Mouse (Mus musculus): ENCODE data around the gene Pdzd2.
A peak's percentile ranks its signal among the peaks of the same experiment; 100 is the strongest.
"Not testable (repeated sequence)": the region's sequence is repeated elsewhere in the genome, so short reads cannot be mapped to it uniquely, and the experiment has no call there.

Gene Pdzd2

GRCm38 (mm10) chr15:12375641-12376311, 363.9 kb downstream of the Pdzd2 start:
- peak; percentile 48 for DNase-seq (ENCODE audit: low spot score)

GRCm38 (mm10) chr15:12374916-12375315, 364.8 kb downstream of the Pdzd2 start:
- DNase-seq (ENCODE audit: low spot score), result no peak

- no peak for DNase-seq (ENCODE audit: low spot score)
Measured at GRCm38 (mm10) chr15:12373918-12374317, 365.8 kb downstream of the Pdzd2 start.

- DNase-seq (ENCODE audit: low spot score), result no peak
Measured at GRCm38 (mm10) chr15:12373496-12373895, 366.2 kb downstream of the Pdzd2 start.

GRCm38 (mm10) chr15:12371183-12371582, 368.5 kb downstream of the Pdzd2 start:
- peak; percentile 40 for DNase-seq (ENCODE audit: low spot score)

GRCm38 (mm10) chr15:12370096-12370495, 369.6 kb downstream of the Pdzd2 start:
- DNase-seq (ENCODE audit: low spot score), result no peak

GRCm38 (mm10) chr15:12368850-12369249, 370.9 kb downstream of the Pdzd2 start:
- DNase-seq (ENCODE audit: low spot score), result no peak

- DNase-seq (ENCODE audit: low spot score), result no peak
Measured at GRCm38 (mm10) chr15:12368357-12368756, 371.4 kb downstream of the Pdzd2 start.

- no peak for DNase-seq (ENCODE audit: low spot score)
Measured at GRCm38 (mm10) chr15:12367306-12368080, 372.2 kb downstream of the Pdzd2 start.

GRCm38 (mm10) chr15:12366580-12367305, 373.0 kb downstream of the Pdzd2 start:
- DNase-seq (ENCODE audit: low spot score), result not testable (repeated sequence)

GRCm38 (mm10) chr15:12366072-12366469, 373.7 kb downstream of the Pdzd2 start:
- peak; percentile 53 for DNase-seq (ENCODE audit: low spot score)

- DNase-seq (ENCODE audit: low spot score), result no peak
Measured at GRCm38 (mm10) chr15:12365416-12366071, 374.2 kb downstream of the Pdzd2 start.

GRCm38 (mm10) chr15:12364096-12364495, 375.6 kb downstream of the Pdzd2 start:
- no peak for DNase-seq (ENCODE audit: low spot score)

GRCm38 (mm10) chr15:12362701-12363040, 377.1 kb downstream of the Pdzd2 start:
- DNase-seq (ENCODE audit: low spot score), result no peak

- DNase-seq (ENCODE audit: low spot score), result no peak
Measured at GRCm38 (mm10) chr15:12362001-12362700, 377.6 kb downstream of the Pdzd2 start.

- no peak for DNase-seq (ENCODE audit: low spot score)
Measured at GRCm38 (mm10) chr15:12360519-12361212, 379.1 kb downstream of the Pdzd2 start.

- no peak for DNase-seq (ENCODE audit: low spot score)
Measured at GRCm38 (mm10) chr15:12358384-12358783, 381.3 kb downstream of the Pdzd2 start.

GRCm38 (mm10) chr15:12357459-12357858, 382.3 kb downstream of the Pdzd2 start:
- no peak for DNase-seq (ENCODE audit: low spot score)

- DNase-seq (ENCODE audit: low spot score), result no peak
Measured at GRCm38 (mm10) chr15:12355907-12356306, 383.8 kb downstream of the Pdzd2 start.

- no peak for DNase-seq (ENCODE audit: low spot score)
Measured at GRCm38 (mm10) chr15:12355261-12355660, 384.5 kb downstream of the Pdzd2 start.

- no peak for DNase-seq (ENCODE audit: low spot score)
Measured at GRCm38 (mm10) chr15:12354281-12354810, 385.4 kb downstream of the Pdzd2 start.
